Mouse (Mus musculus) lung, embryonic 14.5 days (tissue): ENCODE measurements around the gene Mid1. TPM values are rescaled to one million over a fixed set of nuclear protein-coding genes. Genes with fewer than 3 reads are reported as not detected.
A peak's percentile ranks its signal among the peaks of the same experiment; 100 is the strongest.
"Not testable (repeated sequence)": the region's sequence is repeated elsewhere in the genome, so short reads cannot be mapped to it uniquely, and the experiment has no call there.

Experiments used
- ATAC-seq: fragments of 200-750 bp; cut with Nextera tagmentation; 2 replicates; pipeline ENCODE4 v1.8.0; 2017; ENCODE audit warnings: mild to moderate bottlenecking, moderate TSS enrichment, moderate library complexity; ENCODE audit not compliant: insufficient read depth
- DNase-seq: peaks from one replicate; pipeline ENCODE4 v3.0.0-alpha.2; 2015
- H3K27ac ChIP-seq: fragments of 300-500 bp; sonication (generic); 2 replicates; pipeline ENCODE4 v1.5.1; 2014; ENCODE audit warnings: low read depth, mild to moderate bottlenecking, moderate library complexity
- H3K27me3 ChIP-seq: fragments of 300-500 bp; sonication (generic); 2 replicates; pipeline ENCODE4 v1.6.1; 2014; ENCODE audit warnings: low read length, control low read depth; ENCODE audit not compliant: insufficient read depth
- H3K36me3 ChIP-seq: fragments of 300-500 bp; sonication (generic); 2 replicates; pipeline ENCODE4 v1.6.1; 2014; ENCODE audit warnings: control low read depth; ENCODE audit not compliant: insufficient read depth
- H3K4me1 ChIP-seq: fragments of 300-500 bp; sonication (generic); 2 replicates; pipeline ENCODE4 v1.6.1; 2014; ENCODE audit warnings: antibody characterized with exemption, control low read depth; ENCODE audit not compliant: insufficient read depth
- H3K4me2 ChIP-seq: fragments of 300-500 bp; sonication (generic); 2 replicates; pipeline ENCODE4 v1.6.1; 2014; ENCODE audit warnings: mild to moderate bottlenecking
- H3K4me3 ChIP-seq: fragments of 300-500 bp; sonication (generic); 2 replicates; pipeline ENCODE4 v1.5.1; 2014; ENCODE audit warnings: low read depth, low read length
- H3K9ac ChIP-seq: fragments of 300-500 bp; sonication (generic); 2 replicates; pipeline ENCODE4 v1.6.1; 2014
- H3K9me3 ChIP-seq: fragments of 300-500 bp; sonication (generic); 2 replicates; pipeline ENCODE4 v1.6.1; 2016; ENCODE audit warnings: low read depth, low read length, control low read depth
- CTCF ChIP-seq: IDR thresholded peaks from 2 replicates; pipeline ENCODE4 v1.5.1; 2016; ENCODE audit warnings: antibody characterized with exemption, low read depth
- WGBS: fragments of 180-500 bp; shearing (Covaris S2); extraction: QIAGEN DNeasy Blood & Tissue Kit; methylation state at CpG from one replicate; pipeline ENCODE4 v1.1.7; 2014; 5-methylcytosine and 5-hydroxymethylcytosine counted together
- polyA plus RNA-seq: library from polyadenylated mRNA; unstranded; fragments of >200 nt; fragmentation: Nextera tagmentation; extraction: Ambion mirVana; gene quantifications from 2 replicates; pipeline ENCODE4 v1.2.1, GENCODE M21; 2014

Gene Mid1
- polyA plus RNA-seq, 1 experiment from 2014 or later, result 9.5 TPM

- H3K9ac ChIP-seq, result no peak overlapping the region
- WGBS, result 81% methylated on average over 1 of the region's 1 CpGs
- no peak for TF ChIP-seq CTCF
- H3K4me1 ChIP-seq, result no peaks in the 10 kb centered on the region
- H3K4me3 ChIP-seq, result no peak overlapping the region
- no peak overlapping the region for H3K4me2 ChIP-seq
- DNase-seq, result no peak
- H3K27me3 ChIP-seq, result no peaks in the 10 kb centered on the region
- ATAC-seq, result no peak
- no peak overlapping the region for H3K27ac ChIP-seq
- no peaks in the 10 kb centered on the region for H3K36me3 ChIP-seq
- no peaks in the 10 kb centered on the region for H3K9me3 ChIP-seq
Observed at GRCm38 (mm10) chrX:169969337-169969736, 284.3 kb downstream of the Mid1 start.

GRCm38 (mm10) chrX:169969765-169970164 is 284.8 kb downstream of the Mid1 start:
- H3K9ac ChIP-seq, ATAC-seq, H3K36me3 ChIP-seq, H3K27me3 ChIP-seq, H3K27ac ChIP-seq, H3K4me1 ChIP-seq, H3K4me2 ChIP-seq, H3K4me3 ChIP-seq, H3K9me3 ChIP-seq: not testable (repeated sequence)
- DNase-seq, result peak; percentile 1
- 81% methylated on average over 3 of the region's 3 CpGs for WGBS

- 84% methylated on average over 7 of the region's 7 CpGs for WGBS
- ATAC-seq, result not testable (repeated sequence)
Observed at GRCm38 (mm10) chrX:169970546-169970945, 285.5 kb downstream of the Mid1 start.

GRCm38 (mm10) chrX:169971562-169971961 is 286.6 kb downstream of the Mid1 start:
- not testable (repeated sequence) for ATAC-seq, DNase-seq, H3K4me1 ChIP-seq, H3K4me3 ChIP-seq, H3K27ac ChIP-seq, H3K4me2 ChIP-seq, H3K9ac ChIP-seq, H3K27me3 ChIP-seq, H3K9me3 ChIP-seq
- 86% methylated on average over 6 of the region's 6 CpGs for WGBS
- peaks cover 13% of the 10 kb centered on the region for H3K36me3 ChIP-seq

More at GRCm38 (mm10) chrX:169970546-169970945, 285.5 kb downstream of the Mid1 start:
- not testable (repeated sequence) for H3K4me1 ChIP-seq, H3K27me3 ChIP-seq, H3K4me3 ChIP-seq, H3K4me2 ChIP-seq, H3K27ac ChIP-seq, H3K36me3 ChIP-seq, H3K9ac ChIP-seq, H3K9me3 ChIP-seq
- peak; percentile 1 for DNase-seq

GRCm38 (mm10) chrX:169972131-169972530 is 287.1 kb downstream of the Mid1 start:
- peaks cover 13% of the 10 kb centered on the region for H3K36me3 ChIP-seq
- not testable (repeated sequence) for H3K27ac ChIP-seq, H3K4me1 ChIP-seq, DNase-seq, H3K9ac ChIP-seq, H3K9me3 ChIP-seq, H3K4me2 ChIP-seq, ATAC-seq, H3K4me3 ChIP-seq, H3K27me3 ChIP-seq
- 64% methylated on average over 2 of the region's 2 CpGs for WGBS

- not testable (repeated sequence) for H3K27me3 ChIP-seq, ATAC-seq, H3K4me3 ChIP-seq, H3K9me3 ChIP-seq, H3K4me1 ChIP-seq, H3K9ac ChIP-seq, H3K27ac ChIP-seq, H3K4me2 ChIP-seq
- peaks cover 16% of the 10 kb centered on the region for H3K36me3 ChIP-seq
- peak; percentile 40 for DNase-seq
- 72% methylated on average over 6 of the region's 6 CpGs for WGBS
Observed at GRCm38 (mm10) chrX:169972791-169973494, 287.9 kb downstream of the Mid1 start.

GRCm38 (mm10) chrX:169973806-169974205 is 288.8 kb downstream of the Mid1 start:
- not testable (repeated sequence) for H3K4me1 ChIP-seq, H3K27ac ChIP-seq, ATAC-seq, H3K27me3 ChIP-seq, H3K4me3 ChIP-seq, H3K9me3 ChIP-seq, H3K4me2 ChIP-seq, H3K9ac ChIP-seq
- WGBS, result 60% methylated on average over 3 of the region's 3 CpGs
- peak; percentile 19 for DNase-seq
- peaks cover 25% of the 10 kb centered on the region for H3K36me3 ChIP-seq

GRCm38 (mm10) chrX:169974456-169974855 is 289.5 kb downstream of the Mid1 start:
- 68% methylated on average over 4 of the region's 4 CpGs for WGBS
- H3K4me3 ChIP-seq, H3K27me3 ChIP-seq, H3K4me1 ChIP-seq, H3K27ac ChIP-seq, H3K4me2 ChIP-seq, H3K9ac ChIP-seq, H3K9me3 ChIP-seq, ATAC-seq: not testable (repeated sequence)
- DNase-seq, result peak; percentile 25
- peaks cover 27% of the 10 kb centered on the region for H3K36me3 ChIP-seq

GRCm38 (mm10) chrX:169974974-169975373 is 290.0 kb downstream of the Mid1 start:
- not testable (repeated sequence) for H3K4me3 ChIP-seq

GRCm38 (mm10) chrX:169975681-169976131 is 290.7 kb downstream of the Mid1 start:
- 63% methylated on average over 3 of the region's 3 CpGs for WGBS
- not testable (repeated sequence) for H3K4me2 ChIP-seq, H3K9ac ChIP-seq, H3K27ac ChIP-seq, H3K4me3 ChIP-seq, H3K27me3 ChIP-seq, H3K4me1 ChIP-seq, ATAC-seq, H3K9me3 ChIP-seq
- peak; percentile 51 for DNase-seq
- H3K36me3 ChIP-seq, result peaks cover 33% of the 10 kb centered on the region

More at GRCm38 (mm10) chrX:169974974-169975373, 290.0 kb downstream of the Mid1 start:
- H3K4me1 ChIP-seq, H3K27ac ChIP-seq, H3K4me2 ChIP-seq, ATAC-seq, H3K9ac ChIP-seq, H3K27me3 ChIP-seq, H3K9me3 ChIP-seq: not testable (repeated sequence)
- WGBS, result 57% methylated on average over 6 of the region's 6 CpGs
- DNase-seq, result peak; percentile 17
- H3K36me3 ChIP-seq, result peaks cover 31% of the 10 kb centered on the region
